Mouse (Mus musculus): ENCODE results near the gene Pik3r5.

Gene Pik3r5

DNA sequence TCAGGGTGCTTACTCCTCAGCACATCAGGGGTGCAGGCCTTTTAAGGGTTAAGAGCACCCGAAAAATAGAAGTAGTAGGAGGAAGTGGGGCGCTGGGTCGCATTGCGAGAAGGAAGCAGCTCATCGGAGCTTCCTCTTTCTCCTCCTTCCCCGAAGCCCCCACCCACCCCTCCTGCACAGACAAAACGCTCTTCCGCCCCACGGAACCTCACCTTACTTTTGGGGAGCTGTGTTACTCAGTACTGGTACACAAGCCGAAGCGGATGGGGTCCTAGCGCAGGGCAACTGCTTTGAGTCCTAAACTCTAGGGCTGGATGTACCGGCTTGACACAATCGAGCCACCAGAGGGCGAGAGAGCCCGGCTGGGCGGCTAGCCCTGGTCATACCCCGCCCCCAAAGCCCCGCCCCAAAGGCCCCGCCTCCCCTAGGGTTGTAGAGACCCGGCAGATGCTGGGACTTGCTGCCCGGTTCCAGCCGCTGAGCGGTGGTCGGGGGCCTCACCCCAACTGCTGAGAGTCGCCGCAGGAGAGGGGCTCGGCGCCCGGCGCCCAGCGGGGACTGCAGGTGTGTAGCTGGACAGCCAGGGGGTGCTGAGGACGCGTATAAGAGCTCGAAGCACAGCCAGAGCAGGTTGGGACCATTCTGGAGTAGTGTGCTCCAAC is at the start of gene Pik3r5:
TSS of gene Pik3r5 (plus strand) at position 423 of the 662 bp plus-strand sequence.
- peak; percentile 81 to 83 for DNase-seq

DNA sequence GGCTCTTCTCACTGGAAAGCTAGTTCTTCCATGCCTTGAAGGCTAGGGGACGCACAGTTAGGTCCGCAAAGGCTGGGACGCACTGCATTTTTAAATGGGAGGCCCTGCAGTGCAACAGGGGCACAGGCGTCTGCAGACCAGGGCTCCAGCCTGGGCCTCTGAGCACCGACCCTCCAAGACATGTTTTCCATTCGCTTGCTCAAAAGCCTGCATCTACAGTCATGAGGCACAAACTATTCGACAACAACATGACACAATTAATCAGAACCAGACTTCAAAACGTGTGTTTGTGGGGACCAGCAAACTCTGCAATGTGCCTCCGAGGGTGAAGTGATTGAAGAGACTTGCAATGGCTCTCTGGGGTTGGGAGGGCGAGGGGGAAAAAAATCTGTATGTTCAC is 48.4 kb upstream of the Pik3r5 start:
- DNase-seq, result no peak

DNA sequence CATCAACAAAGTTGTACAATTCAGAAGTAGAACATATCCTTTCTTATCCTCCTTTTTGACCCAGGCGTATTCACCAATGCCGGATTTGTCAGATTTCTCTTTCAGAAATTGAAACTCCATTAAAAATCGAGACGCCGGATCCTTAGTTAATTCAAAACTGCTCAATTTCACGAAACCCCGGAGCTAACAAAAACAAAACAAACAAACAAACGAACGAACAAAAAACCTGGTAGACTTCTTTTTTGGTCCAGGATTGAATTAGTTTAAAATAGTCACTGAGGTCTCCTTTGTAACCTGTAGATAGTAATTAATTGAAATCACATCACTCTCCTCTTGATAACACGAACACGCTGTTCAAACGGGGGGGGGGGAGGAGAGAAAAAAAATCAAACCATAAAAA is 47.8 kb upstream of the Pik3r5 start:
- no peak for DNase-seq

DNA sequence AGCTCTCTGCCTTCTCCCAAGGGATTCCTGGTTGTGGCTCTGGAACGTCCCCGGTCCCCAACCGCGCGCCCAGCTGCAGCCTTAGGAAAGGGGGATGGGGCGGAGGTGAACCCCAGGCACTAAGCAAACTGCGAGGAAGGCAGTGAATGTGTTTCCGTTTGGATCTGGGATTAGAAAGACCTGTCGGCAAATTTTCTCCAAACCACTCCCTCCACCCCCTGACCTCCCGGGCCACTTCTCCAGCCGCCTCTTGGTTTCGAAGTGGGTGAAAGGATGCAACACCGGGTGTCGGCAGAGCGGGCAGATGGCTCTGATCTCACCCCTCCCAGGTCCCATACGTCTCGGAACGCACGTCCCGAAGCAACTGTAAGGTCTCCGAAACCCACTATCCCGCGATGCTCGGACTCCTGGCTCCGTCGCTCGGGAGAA is 47.3 kb upstream of the Pik3r5 start:
- DNase-seq, result no peak

DNA sequence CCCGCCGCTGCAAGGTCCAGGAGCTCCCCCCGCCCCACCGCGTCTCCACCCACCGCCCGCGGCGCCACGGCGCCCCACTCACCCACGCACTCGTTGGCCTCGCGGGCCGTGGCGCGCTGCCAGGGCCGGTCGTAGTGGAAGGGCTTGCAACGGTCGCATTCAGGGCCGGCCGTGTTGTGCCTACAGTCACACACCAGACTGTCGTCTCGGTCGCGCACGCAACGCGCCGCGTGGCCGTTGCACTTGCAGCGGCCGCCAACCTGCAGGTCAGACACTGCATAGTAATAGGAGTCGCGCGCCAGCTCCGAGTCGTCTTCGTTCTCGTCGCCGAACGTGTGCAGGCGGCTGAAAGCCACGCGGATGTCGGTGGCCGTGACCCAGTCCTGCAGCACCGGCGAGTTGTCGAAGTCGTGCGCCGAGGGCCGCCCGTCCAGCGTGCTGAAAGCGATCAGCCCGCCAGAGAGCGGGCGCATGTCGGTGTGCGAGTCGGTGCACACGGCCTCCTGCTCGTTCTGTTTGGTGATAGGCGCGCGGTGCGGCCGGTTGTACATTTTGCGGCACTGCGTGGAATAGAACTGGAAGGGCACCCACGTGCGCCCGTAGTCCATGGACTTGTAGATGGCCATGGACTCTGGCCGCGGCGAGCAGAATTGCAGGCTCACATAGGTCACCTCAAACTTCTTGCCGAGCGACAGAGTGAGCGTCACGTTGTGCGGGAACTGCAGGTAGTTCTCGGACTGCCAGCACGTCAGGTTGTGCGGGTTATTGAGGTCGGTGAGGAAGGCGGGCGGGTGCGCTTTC is 46.7 kb upstream of the Pik3r5 start:
- DNase-seq, result peak; percentile 47 to 66

DNA sequence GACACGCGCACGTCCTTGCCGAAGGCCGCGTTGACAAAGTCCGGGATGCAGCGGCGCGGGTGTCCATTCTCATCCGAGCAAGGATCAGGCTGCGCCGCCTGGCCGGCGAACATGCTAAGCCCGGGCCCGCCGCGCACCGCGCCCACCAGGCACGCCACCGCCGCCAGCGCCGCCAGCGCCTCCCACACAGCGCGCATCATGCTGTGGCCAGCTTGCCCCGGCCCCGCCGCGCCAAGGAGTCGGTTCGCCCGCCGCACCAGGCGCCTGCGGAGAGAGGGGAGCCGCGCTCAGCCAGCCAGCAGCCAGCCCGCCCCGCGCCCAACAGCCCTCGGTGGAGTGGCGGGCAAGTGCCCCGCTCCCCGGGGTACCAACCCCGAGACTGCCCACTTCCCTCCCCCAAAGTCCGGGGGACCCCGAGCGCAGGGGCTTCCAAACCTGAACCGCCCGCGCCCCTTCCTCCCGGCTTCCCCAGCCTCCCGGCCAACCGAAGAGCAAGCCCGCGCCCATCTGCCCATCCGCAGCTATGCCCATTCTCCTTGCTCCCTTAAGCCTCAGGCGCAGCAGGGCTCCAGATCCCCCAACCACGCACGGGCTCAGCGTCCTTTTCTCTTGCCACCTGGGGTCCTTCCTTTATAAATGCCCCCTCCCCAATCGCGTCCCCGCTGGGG is 45.9 kb upstream of the Pik3r5 start:
- peak; percentile 44 to 67 for DNase-seq

DNA sequence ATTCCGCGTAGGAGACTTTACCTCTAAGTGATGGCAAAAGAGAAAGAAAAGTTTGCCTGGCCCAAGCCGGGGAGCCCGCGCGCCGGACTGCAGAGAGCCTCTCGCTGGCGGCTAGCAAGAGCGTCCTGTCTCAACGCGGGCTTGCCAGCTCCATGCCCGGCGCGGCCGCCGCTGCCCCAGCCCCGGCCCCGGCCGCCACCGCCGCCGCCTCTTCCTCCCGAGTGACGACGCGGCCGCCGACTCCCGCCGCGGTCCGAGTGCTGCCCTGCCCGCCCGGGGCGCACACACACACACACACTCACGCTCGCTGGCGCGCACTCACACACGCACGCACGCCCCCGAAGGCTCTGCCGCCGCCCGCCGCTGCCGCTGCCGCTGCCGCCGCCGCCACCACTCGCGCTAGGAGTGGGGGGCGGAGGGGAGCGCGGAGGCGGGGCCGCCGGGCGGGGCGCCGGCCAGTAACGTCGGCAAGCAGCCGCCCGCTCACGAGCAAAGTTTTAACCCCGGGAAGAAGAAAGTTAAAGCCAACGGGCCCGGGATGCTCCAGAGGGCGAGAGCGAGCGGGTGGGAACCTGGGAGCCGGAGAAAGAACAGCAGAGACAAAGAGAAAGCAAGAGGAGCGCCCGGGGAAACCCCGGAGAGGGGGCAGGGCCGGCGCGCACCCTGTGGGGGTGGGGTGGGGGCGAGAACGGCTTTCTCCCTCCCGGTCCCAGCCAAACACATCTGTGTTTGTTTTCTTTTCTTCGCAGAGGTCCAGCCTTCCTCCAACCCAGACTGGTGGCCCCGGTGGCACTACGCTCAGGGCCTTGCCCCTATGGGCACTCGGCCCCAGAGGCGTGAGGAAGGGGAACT is 45.1 kb upstream of the Pik3r5 start:
- peak; percentile 76 to 90 for DNase-seq

DNA sequence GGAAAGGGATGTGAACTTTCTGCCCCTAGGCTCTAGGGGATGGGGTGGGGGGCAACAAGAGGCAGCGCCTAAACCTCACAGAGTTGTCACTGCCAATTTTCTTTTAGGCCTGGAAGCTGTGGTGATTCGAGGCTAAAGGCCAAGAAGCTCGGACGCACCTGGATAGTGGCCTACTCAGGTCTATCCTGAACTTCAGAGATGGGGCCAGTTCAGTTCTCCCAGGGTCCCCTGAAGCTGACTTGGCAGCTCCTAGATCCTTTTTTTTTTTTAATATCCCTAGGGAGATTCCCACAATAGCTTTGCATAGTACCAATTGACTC is 44.5 kb upstream of the Pik3r5 start:
- peak in 1 of 2 experiments; percentile 53 for DNase-seq

DNA sequence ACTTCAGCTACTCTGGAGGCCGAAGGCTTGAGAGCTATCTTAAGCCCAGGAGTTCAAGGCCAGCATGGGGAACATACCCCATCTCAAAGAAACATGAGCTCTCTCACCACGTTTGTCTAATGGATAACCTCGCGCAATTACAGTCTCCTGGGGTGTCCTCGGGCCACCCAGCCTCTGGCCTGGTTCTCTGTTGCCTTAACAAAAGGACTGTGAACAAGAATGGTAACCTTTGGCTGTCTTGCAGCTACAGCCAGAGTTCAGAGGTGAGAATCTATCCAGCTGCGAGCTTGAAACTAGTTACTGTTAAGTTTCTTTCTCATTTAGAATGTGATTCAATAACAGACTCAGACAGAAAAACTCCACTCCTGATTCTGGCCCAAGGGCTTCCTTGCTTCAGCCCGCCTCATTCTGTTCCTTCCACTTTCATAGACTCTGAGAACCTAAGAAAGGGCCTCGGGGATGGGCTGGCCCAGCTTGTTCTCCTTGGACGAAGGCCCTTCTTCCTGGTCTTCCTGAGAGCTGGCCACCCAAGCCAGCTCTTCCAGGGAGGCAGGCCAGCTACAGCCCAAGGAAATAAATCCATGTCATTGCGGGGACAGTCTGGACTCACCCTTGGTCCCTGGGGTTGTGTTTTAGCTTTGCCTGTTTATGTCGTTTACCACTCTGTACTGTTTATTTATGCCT is 43.8 kb upstream of the Pik3r5 start:
- peak; percentile 56 to 83 for DNase-seq

DNA sequence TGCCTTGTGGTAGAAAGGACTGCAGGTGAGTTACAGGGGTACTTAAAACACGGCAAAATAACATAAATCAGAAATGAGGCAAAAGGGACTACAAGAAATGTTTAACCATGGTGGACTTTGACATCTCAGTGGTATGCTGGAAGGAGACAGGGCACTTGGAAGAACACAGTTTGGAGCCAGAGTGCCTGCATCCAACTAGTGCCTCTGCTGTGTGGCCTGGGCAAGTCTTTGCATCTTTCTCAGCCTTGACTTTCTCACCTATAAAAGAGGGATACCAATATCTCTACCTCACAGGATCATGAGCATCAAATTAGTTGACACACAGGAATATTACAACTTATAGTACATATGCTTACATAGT is 43.3 kb upstream of the Pik3r5 start:
- DNase-seq, result peak; percentile 57 to 81

DNA sequence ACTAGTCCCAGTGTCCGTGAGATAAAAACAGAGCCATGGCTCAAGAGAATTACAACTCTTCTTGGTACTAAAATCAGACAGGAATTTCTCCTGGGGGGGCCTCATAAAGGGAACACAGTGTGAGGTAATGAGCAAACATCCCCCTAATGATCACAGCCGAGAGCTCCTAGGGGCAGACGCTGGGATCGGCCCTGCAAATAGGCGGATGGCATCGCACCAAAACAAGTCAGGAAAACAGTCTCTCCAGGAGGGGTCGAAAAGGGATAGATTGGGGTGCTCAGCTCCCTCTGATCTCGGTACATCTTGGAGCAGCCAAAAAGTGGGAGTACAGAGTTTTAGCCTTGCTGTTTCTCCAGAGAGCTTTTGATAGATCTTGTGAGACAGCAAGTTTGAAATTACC is 42.3 kb upstream of the Pik3r5 start:
- DNase-seq, result no peak

DNA sequence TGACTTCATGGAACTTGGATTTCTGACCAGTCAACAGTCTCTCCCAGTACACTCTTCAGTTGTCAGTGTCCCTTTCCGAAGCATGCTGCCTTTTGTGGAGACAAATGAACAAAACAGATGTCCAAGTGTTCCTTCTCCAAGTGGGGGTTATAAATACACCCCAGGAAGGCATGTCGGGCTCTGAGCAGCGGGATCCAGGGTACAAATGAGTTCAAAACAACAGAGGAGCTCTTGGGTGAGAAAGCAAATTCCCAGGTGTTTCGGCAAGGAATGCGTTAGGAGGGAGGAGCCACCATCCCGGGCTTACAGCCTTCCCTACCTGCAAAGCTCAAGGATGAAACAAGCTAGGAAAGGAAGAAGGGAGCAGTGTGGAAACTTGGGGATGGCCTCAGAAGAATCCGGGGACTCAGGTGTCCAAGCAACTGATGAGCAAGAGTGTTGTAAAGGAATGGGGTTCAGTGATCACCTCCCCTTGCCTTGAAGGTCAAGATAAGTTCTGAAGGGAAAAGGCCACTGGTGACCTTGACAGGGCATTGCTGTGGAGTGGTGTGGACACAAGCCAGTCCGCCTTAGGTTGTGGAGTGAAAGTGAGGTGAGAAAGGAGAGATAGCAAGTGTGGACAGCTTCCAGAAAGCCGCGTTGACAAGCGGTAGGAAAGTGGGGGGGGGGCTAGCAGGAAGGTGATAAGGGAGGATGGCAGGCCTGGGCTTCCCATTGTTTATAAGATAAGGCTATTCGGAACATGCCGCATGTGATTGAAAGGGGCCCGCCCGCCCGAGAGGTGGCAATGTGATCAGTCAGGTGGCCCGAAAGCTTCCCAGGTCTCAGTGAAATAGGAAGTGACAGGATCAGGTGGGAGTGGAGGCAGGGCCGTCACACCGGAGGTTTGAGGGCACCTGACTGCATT is 41.3 kb upstream of the Pik3r5 start:
- DNase-seq, result no peak

DNA sequence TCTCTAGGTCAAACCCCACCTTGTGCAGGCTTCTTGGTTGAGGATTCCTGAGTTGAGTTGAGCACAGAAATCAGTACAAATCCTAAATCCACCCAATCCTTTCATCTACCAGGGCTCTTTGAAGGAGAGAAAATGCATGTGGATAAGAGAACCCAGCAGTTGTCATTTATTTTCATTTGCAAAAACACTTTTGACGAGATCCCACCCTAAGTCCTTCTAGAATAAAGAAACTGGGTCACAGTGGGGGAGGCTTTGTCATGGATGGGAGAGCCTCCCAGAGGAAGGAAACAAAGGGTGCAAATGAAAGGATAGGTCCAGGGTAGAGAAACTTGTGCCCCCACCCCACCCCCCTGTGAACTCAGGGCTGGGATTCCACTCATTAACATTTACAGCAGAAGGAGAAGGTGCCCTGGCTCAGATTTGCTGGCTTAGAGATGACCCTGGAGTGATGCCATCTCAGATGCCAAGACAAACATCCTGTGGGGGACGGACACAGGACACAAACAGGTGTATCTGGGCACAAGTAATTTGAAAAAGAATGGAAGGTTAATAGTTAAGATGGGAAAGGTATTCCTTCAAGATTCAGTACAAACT is 37.9 kb upstream of the Pik3r5 start:
- peak; percentile 68 to 78 for DNase-seq

DNA sequence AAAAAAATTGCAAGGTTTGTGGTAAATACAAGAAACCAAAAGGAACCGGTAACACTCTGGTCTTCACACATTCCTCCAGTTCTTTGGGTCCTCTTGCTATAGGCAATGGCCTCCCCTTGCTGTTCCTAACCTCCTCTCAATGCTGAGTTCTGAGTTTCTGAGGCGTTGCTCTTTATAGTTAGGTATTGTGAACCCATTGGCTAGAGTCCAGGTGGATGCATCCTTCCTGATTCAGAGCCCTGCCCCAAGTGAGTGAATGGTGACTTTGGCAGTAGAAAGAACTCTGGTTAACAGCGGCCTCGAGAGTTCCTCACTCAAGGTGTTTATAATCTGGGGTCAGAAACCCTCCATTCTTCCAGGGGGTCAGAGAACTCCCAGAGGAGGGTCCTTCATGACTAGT is 37.2 kb upstream of the Pik3r5 start:
- DNase-seq, result peak in 1 of 2 experiments; percentile 35

DNA sequence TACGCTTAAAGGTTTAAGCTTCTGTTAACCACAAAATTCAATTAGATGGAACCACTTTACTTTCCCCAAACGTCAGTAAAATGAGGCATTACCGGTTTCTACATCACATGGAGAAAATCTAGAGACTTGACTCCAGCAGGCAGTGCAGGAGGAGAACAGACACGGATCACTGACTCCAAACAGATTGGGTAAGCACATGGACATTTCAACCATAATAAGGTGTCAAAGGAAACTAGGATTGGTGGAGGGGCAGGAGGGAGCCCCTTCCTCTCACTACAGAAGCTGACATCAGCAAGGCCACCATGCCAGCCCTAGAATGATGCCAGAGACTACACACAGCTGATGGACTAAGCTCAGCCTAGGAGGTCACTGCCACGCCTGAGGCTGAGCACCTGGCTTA is 36.4 kb upstream of the Pik3r5 start:
- DNase-seq, result peak; percentile 42 to 66

DNA sequence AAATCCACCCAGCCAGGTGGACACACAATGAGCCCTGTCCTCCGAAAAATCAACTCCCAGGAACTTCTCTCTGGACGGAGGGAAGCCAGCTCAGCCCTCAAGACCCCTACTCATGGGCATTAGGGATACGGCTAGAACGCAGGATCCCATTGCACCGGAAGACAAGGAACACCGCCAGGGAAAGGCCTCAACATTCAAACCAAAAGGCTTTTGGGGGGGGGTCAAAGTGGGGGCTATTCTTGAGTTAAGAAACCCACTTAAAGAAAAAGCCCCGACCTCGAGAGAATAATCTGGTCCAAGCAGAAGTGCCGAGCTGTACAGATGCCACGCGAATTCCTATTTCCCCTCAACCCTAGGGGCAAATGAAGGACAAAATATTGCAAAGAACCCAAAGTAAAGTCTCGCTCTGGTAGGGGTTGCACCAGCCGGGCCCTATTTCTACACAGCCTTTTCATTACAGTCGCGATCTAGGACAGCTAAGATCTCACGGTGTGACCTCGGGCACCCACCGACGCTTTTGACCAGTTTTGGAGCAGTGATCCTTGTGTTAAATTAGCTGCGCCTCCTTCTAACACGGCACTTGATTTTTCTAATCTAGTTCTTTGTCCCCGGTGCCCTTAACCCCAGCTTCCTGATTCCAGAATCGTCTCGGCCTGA is 32.9 kb upstream of the Pik3r5 start:
- DNase-seq, result no peak

DNA sequence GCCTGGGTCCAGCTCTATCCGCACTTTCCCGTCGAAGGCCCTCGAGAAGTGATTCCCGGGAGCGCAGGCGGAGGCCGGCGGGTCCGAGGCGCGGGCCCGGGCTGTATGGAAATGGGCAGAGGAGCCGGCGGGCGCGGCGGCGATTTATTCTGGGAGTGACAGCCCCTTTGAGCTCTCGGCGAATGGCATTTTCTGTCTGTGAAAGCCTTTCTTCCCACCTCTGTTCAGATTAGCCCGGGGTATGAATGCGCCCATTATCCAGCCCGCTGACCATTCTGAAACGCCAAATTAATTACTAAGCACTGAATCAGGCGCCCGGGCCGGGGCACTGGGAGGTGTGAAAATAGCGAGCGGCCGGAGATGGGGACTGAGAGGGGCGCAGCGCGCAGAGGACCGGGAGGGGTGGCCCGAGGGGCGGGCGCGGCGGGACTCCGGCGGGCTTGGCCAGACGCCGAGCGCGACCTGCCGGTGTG is 32.3 kb upstream of the Pik3r5 start:
- DNase-seq, result peak; percentile 40 to 60

DNA sequence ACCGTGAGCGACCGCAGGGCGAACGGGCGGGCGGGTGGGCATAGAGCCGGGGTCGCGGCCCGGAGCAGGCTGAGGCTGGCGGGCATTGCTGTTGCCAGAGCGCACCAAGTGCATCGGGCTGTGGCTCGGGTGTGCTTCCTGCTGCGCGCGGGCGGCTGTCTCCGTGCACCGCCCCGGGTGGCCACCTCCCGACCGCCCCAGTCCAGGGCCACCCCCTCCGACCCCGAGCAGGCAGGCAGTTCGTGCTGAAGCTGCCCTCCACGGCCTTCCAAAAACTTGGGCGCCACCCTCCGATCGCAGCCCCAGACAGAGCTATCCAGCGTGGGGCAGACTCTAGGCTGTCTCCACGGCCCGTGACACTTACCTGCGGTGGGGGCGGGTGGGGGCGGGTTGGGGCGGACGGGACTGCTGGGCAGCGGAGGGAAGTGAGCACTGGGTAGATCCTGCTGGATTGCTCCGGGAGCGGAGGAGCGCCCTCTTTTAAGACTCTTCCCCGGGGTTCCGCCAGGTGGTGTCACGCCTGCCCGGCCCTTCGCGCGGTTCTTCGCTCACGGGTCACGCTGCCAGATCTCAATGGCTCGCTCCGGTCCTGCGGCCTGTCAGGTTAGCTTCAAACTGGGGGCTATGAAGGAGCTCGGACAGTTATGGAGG is 31.8 kb upstream of the Pik3r5 start:
- peak; percentile 76 to 86 for DNase-seq

DNA sequence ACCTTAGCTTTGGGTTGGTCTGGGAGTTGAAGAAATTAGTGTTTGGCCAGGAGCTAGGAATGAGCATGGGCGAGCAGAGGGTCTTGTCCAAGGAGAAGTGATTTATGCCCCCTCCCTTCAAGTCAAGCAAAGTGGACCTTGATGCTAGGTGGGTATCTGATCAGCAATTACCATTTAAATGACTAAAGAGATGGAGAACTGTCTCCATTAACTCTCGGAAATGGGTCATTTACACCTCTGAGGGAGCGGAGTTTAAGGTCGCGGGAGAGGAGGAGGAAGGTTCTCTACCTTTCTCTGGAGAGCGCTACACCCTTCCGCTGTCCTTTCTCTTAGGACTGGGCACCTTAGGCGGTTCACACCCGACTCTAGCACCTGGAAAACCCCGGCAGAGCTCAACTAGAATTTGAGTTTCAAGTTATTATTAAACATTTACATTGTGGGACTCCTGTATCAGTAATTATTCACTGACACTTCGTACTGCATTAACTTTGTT is 31.1 kb upstream of the Pik3r5 start, which contains the start of gene Ntn1:
TSS of gene Ntn1 (minus strand) at position 97 of the 493 bp plus-strand sequence.
- DNase-seq, result no peak
